Mouse (Mus musculus) bone marrow macrophage, adult 2 months (primary cell): ENCODE measurements around the gene Esrrg. TPM values are rescaled to one million over a fixed set of nuclear protein-coding genes. Genes with fewer than 3 reads are reported as not detected.

ENCODE experiments used
- H3K27ac ChIP-seq: 2 replicates; pipeline ENCODE4 v1.5.1; 2012; ENCODE audit warnings: low read depth, low read length; ENCODE audit not compliant: insufficient read depth
- H3K4me1 ChIP-seq: 2 replicates; pipeline ENCODE4 v1.6.1; 2012; ENCODE audit warnings: low read length; ENCODE audit not compliant: control insufficient read depth, insufficient read depth
- H3K4me3 ChIP-seq: 2 replicates; pipeline ENCODE4 v1.5.1; 2012; ENCODE audit warnings: mild to moderate bottlenecking, low read length, moderate library complexity; ENCODE audit not compliant: insufficient read depth
- CTCF ChIP-seq: IDR thresholded peaks from 2 replicates; pipeline ENCODE4 v1.5.1; 2012; ENCODE audit warnings: low read depth, mild to moderate bottlenecking, low read length, moderate library complexity
- POLR2A ChIP-seq: IDR thresholded peaks from 2 replicates; pipeline ENCODE4 v1.6.1; 2012; ENCODE audit warnings: mild to moderate bottlenecking, low read depth, low read length, borderline replicate concordance
- polyA plus RNA-seq: library from polyadenylated mRNA; stranded (reverse); fragments of >200 nt; gene quantifications from 2 replicates; pipeline ENCODE4 v1.2.4, GENCODE M21; 2012; ENCODE audit not compliant: missing spikeins, insufficient read depth, insufficient read length

Esrrg gene
- polyA plus RNA-seq, 1 experiment = not detected

DNA sequence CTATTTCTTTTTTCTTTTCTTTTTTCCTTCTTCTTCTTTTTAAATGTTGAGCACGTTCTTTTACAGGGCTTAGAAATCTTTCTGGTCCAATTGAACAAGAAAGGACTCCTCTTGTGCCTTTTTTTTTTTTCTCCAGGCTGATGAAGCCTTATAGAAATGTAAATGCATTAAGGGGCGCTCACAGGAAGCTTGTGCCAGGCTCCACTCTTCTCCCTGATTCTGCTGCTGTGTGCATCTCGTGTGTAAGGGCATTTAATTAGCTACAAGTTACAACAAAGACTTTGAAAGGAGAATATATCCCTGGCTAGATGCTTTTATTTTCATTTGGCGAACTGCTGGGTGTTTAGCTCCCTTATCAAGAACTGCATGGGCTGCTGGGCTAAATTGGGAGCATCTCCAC is 374.6 kb downstream of the Esrrg start:
- TF ChIP-seq POLR2A = no peak
- TF ChIP-seq CTCF = no peak

DNA sequence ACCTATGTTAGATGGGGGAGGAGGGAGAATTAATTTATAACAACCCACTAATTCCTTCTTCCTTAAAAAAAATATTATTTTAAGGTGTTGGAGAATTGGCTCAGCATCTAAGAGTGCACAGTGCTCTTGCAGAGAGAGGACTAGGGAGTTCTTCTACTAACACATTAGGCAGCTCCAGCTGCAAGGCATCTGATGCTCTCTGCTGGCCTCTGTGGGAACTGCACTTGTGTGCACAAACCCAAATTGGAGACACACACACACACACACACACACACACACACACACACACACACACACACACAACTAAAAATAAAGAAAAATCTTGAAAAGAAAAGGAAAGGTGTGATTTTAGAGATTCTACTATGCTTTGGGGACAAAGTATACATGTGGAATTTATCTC is 381.6 kb downstream of the Esrrg start:
- Histone ChIP-seq H3K4me3 (no peak overlapping the region), H3K4me1 (no peaks in the 10 kb centered on the region), H3K27ac (no peak overlapping the region)
- no peak for TF ChIP-seq CTCF
- TF ChIP-seq POLR2A = no peak

More for the DNA sequence above, 374.6 kb downstream of the Esrrg start:
- Histone ChIP-seq H3K27ac (no peak overlapping the region), H3K4me3 (no peak overlapping the region), H3K4me1 (no peaks in the 10 kb centered on the region)

DNA sequence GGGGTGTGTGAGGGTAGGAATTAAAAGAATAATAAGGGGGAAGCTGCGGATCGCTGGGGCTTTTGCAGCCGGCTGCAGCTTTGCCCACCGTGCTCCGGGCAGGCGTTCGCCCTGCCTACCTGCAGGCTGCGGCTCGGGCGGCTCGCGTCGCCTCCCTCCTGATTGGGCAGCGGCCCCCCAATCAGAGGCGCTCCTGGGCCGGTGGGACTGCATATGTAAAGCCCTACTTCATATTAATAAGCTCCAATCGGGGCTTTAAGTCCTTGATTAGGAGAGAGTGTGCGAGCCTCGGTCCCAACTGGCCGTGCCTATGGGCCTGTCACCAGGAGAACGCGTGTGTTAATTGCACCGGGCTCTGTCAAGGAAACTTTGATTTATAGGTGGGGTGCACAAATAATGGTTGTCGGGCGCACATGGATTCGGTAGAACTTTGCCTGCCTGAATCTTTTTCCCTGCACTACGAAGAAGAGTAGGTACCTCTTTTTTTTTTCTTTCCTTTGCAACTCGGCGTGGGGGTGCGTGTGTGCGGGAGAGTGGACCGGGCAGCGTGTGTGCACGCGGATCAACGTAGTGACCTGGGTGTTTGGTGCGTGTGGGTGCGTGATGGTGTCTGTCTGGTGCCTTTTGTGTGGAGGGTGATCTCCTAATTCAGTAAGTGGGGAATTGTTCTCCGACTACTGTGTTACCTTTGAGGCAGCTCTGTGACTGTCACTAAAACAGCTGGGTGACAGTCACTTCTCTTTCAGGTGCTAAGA is 389.2 kb downstream of the Esrrg start:
- H3K4me3 ChIP-seq = no peak overlapping the region
- H3K4me1 ChIP-seq = no peaks in the 10 kb centered on the region
- no peak overlapping the region for H3K27ac ChIP-seq
- TF ChIP-seq CTCF (no peak), POLR2A (no peak)

DNA sequence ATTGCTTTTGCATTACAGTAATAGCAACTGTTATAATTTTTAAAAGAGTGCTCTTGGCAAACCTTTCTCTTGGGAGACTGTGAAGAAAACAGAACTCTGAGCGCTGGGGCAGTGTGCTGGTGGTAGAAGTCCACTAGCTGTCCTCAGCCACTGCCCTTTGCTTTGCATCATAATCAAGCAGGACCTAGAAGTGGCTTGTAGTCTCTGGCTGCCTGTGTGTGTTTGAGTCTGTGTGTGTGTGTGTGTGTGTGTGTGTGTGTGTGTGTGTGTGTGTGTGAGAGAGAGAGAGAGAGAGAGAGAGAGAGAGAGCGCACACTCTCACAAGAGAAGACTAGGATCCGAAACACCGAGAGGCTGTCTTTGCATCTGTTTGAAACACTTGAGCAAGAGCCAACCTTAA is 390.5 kb downstream of the Esrrg start:
- TF ChIP-seq POLR2A (no peak), CTCF (no peak)
- H3K4me1 ChIP-seq = no peaks in the 10 kb centered on the region

DNA sequence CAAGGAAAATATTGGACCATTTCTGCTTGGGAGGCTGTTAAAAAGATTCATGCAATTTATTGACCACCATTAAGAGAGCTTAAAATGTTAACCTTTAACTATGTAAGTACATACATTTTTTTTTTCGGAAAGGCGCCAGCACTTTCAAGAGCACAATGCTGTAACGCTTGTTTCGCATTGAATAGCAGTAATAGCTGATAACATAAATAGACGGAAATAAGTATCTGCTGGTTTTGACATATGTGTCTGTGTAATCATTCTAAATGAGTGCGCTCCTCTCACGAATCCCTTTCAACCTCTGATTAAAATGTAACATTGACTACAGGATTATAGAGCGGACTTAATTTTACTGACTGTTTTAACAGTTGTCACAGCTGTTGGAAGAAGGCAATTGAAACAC is 391.6 kb downstream of the Esrrg start:
- Histone ChIP-seq H3K27ac (no peak overlapping the region), H3K4me1 (no peaks in the 10 kb centered on the region), H3K4me3 (no peak overlapping the region)
- TF ChIP-seq CTCF (no peak), POLR2A (no peak)

More for the DNA sequence above, 390.5 kb downstream of the Esrrg start:
- Histone ChIP-seq H3K4me3 (no peak overlapping the region), H3K27ac (no peak overlapping the region)

DNA sequence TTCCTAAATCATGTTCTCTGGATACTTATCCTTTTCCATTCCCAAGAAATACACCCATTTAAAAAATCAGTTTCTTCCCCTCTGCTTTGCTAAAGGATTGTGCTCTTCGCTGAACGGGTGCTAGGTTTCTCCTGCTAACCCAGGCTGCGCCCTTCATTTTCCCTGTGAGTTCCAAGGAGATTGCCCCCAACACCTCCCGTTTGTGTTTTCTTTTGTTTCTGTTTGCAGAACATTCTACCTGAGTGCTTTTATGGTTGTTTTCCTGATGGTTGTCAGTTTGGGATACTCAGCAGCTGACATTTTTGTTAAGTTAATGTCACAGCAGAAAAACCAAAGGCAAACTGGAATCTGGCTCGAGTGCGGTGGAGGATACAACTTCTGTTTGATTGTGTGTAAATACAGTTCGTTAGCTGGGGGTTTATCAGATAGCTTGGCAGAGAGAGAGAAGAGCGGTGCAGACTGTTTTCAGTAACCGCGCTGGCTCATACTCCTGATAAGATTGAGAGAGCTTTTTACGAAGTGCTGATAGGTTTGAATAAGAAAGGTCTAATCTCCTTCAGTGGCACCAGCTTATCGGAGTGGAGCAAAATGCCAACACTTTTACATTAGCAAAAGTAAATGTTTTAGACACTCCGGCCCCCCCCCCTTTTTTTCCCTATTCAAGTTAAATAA is 398.4 kb downstream of the Esrrg start:
- Histone ChIP-seq H3K27ac (no peak overlapping the region), H3K4me1 (no peaks in the 10 kb centered on the region), H3K4me3 (no peak overlapping the region)
- TF ChIP-seq POLR2A (no peak), CTCF (no peak)

DNA sequence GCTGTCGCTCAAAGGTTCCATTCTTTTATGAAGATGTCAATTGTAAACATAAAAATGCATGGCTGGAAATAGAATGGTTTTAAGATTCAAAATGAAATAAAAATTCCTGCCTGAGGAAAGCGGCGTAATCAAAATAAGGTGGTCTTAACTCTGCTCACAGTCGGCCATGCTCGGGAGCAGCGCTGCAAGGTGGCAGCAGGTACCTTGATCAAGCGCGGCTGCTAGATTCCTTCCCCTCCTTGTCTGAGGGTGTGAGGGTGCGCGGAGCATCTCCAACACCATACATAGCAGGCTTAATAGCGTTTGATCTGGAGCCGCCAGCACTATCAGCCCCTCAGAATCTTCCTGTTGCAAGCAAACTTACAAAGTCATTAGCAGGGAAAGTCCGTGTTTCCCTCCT is 399.9 kb downstream of the Esrrg start:
- Histone ChIP-seq H3K4me1 (no peaks in the 10 kb centered on the region), H3K27ac (no peak overlapping the region), H3K4me3 (no peak overlapping the region)
- no peak for TF ChIP-seq POLR2A
- no peak for TF ChIP-seq CTCF

DNA sequence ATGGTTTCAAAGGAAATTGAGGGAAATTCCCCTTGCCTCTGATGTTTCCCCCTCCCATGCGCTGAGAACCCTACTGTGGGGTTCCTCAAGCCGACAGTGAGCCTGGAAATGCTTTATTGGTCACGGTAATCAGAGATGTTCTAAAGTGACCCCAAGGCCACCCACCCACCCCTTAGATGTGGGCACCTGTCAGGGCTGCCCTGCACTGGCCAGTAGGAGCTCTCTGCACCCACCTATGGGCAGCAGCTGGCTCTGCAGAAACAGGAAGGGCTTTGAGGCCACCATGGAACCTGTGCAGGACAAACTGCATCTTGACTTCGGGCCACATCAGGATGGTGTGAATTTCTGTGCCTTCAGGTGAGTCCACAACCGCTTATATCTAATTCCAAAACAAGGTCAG is 401.3 kb downstream of the Esrrg start:
- no peak overlapping the region for H3K4me3 ChIP-seq
- TF ChIP-seq CTCF (no peak), POLR2A (no peak)
- H3K27ac ChIP-seq = no peak overlapping the region

DNA sequence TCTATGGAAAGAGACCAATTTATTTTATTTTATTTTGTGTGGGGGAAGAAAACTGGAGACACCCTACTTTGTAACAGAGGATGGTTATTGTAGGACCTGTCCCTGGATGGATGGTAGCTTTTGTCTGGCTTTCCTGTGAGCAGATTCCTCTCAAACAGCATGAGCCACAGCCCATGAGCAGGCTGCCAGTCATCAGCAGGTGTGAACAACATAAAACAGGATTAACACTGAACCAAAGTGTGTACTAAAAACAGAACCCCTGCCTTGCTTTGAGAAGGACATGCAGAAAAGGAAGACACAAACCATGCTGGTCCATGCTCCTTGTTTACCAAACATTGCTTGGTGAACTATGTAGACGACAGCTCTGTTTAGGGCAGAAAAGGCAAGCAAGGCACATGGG is 402.3 kb downstream of the Esrrg start:
- no peak overlapping the region for H3K4me3 ChIP-seq
- H3K4me1 ChIP-seq = no peaks in the 10 kb centered on the region
- H3K27ac ChIP-seq = no peak overlapping the region
- TF ChIP-seq POLR2A = no peak

More for the DNA sequence above, 401.3 kb downstream of the Esrrg start:
- no peaks in the 10 kb centered on the region for H3K4me1 ChIP-seq

DNA sequence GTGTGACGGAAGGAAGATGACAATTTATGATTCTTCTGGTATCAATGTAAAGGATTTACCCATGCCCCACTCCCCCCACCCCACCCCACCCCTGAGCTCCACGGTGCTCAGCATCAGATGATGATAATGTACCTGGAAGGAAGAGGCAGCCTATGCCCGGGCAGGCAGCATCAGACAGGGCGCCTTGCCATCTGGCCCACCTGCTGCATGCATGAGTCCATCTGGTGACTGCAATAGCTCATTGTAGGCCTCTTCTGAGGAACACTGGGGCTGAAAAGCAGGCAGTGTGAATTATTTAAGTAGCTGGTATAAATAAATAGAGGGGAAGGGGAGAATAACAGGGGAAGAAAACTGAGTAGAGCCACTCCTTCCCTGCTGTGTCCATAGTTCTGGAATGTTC is 405.8 kb downstream of the Esrrg start:
- no peak for TF ChIP-seq CTCF
- no peak for TF ChIP-seq POLR2A
- Histone ChIP-seq H3K4me3 (no peak overlapping the region), H3K4me1 (no peaks in the 10 kb centered on the region)

More for the DNA sequence above, 405.8 kb downstream of the Esrrg start:
- H3K27ac ChIP-seq = no peak overlapping the region
